Mouse (Mus musculus): ENCODE data around the gene Rab3gap2. TPM values are rescaled to one million over a fixed set of nuclear protein-coding genes. Genes with fewer than 3 reads are reported as not detected.
"Not testable (repeated sequence)": the region's sequence is repeated elsewhere in the genome, so short reads cannot be mapped to it uniquely, and the experiment has no call there.

Rab3gap2 gene
- total RNA-seq, 1 experiment: 38.8 TPM

GRCm38 (mm10) chr1:185315846-185316568, 112.1 kb downstream of the Rab3gap2 start:
- DNase-seq (ENCODE audit: low read depth, low spot score): no peak
- Histone ChIP-seq H3K27ac (ENCODE audit: insufficient read depth, low read depth, low read length, poor library complexity, severe bottlenecking) (no peak overlapping the region), H3K36me3 (ENCODE audit: control insufficient read depth, insufficient read depth, low read length, poor library complexity, severe bottlenecking) (peaks cover 19% of the 10 kb centered on the region), H3K4me3 (ENCODE audit: insufficient read depth in 1 of 2, low read depth in 1 of 2, low read length in 2 of 2, poor library complexity in 1 of 2, severe bottlenecking in 1 of 2) (no peak overlapping the region), H3K9ac (ENCODE audit: insufficient read depth, low read depth, low read length, poor library complexity, severe bottlenecking) (no peak overlapping the region), H3K4me1 (ENCODE audit: control insufficient read depth in 2 of 2, insufficient read depth in 2 of 2, low read length in 2 of 2, poor library complexity in 1 of 2) (no peaks in the 10 kb centered on the region), H3K9me3 (ENCODE audit: control insufficient read depth, insufficient read depth, low read depth, low read length) (no peaks in the 10 kb centered on the region)
- no peak for TF ChIP-seq ZC3H11A (IDR thresholded peaks at IDR 0.05; ENCODE audit: borderline replicate concordance, low read depth, low read length)
- no peak for TF ChIP-seq ZNF384 (IDR thresholded peaks at IDR 0.05; ENCODE audit: low read depth, low read length)
- no peak for TF ChIP-seq CHD2 (IDR thresholded peaks at IDR 0.05; ENCODE audit: low read depth, low read length)
- TF ChIP-seq MAFK (IDR thresholded peaks at IDR 0.05; ENCODE audit: insufficient read depth, low read depth, low read length): no peak
- TF ChIP-seq HCFC1 (IDR thresholded peaks at IDR 0.05; ENCODE audit: borderline replicate concordance, insufficient read depth, low read length): no peak
- in situ Hi-C loops (cut with MboI; ENCODE audit: low sequenced_read_pairs in 2 of 2, unreplicated experiment in 2 of 2): no loop called here

- H3K9me3 ChIP-seq (ENCODE audit: control insufficient read depth, insufficient read depth, low read depth, low read length); H3K27ac ChIP-seq (ENCODE audit: insufficient read depth, low read depth, low read length, poor library complexity, severe bottlenecking); DNase-seq (ENCODE audit: low read depth, low spot score); H3K4me1 ChIP-seq (ENCODE audit: control insufficient read depth in 2 of 2, insufficient read depth in 2 of 2, low read length in 2 of 2, poor library complexity in 1 of 2); H3K9ac ChIP-seq (ENCODE audit: insufficient read depth, low read depth, low read length, poor library complexity, severe bottlenecking); in situ Hi-C loops (cut with MboI; ENCODE audit: low sequenced_read_pairs in 2 of 2, unreplicated experiment in 2 of 2): not testable (repeated sequence)
- peak overlapping the region in 1 of 2 experiments; percentile 87; a peak in 2 of 4 replicates for H3K4me3 ChIP-seq (ENCODE audit: insufficient read depth in 1 of 2, low read depth in 1 of 2, low read length in 2 of 2, poor library complexity in 1 of 2, severe bottlenecking in 1 of 2)
- H3K36me3 ChIP-seq (ENCODE audit: control insufficient read depth, insufficient read depth, low read length, poor library complexity, severe bottlenecking): peaks cover 25% of the 10 kb centered on the region
These were observed 123.9 kb downstream of the Rab3gap2 start for GRCm38 (mm10) chr1:185327754-185328345.

DNA sequence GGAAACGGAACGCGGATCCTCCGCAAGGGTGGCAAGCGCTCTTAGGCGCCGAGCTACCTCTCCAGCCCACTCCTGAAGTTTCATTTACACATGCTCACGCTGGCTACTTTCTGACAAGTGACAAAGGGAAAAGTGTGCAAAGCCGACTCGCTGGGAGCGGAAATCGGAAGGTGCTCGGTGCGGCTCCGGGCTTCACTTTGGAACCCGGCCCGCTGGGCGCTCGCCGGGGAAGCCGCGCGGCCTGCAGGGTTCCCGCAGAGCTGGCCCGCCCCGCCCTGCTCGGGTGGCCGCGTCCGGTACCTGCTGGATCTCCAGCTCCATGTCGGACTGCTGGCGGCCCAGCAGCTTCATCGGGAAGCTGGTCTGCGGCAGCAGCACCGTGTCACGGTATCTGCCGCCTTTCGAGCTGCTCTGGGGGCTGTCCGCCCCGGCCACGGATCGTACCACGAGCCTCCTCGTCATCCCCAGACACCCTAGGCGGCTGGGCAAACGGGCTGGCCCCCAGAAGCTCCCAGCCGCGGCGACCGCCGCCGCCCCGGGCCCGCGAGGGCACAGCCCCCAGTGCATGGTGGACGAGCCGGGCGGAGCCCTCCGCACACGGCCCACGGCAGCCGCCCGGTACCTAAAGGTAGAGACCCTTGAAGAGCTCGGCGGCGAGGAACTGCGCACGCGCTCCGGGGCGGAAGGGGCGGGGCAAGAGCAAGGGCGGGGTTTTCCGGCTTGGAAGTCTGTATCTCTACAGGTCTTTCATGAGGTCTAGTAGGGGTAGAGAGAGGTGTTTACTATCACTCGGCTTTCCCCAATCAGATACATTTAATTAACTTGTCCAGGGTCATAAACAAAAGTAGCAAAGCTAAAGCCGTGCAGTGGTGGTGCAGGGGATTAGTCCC, 125.0 kb downstream of the Rab3gap2 start, which contains the start of gene Iars2:
Iars2 (minus strand) TSS at position 676 of the 890 bp plus-strand sequence.
- H3K36me3 ChIP-seq (ENCODE audit: control insufficient read depth, insufficient read depth, low read length, poor library complexity, severe bottlenecking): peaks cover 19% of the 10 kb centered on the region
- TF ChIP-seq ZC3H11A (IDR thresholded peaks at IDR 0.05; ENCODE audit: borderline replicate concordance, low read depth, low read length) (no peak), ZNF384 (IDR thresholded peaks at IDR 0.05; ENCODE audit: low read depth, low read length) (no peak)
- peak within 1 kb of the TSS; percentile 93 for H3K9ac ChIP-seq (ENCODE audit: insufficient read depth, low read depth, low read length, poor library complexity, severe bottlenecking)
- H3K9me3 ChIP-seq (ENCODE audit: control insufficient read depth, insufficient read depth, low read depth, low read length): no peaks in the 10 kb centered on the region
- H3K27ac ChIP-seq (ENCODE audit: insufficient read depth, low read depth, low read length, poor library complexity, severe bottlenecking): peak within 1 kb of the TSS; percentile 88
- in situ Hi-C loops (cut with MboI; ENCODE audit: low sequenced_read_pairs in 2 of 2, unreplicated experiment in 2 of 2): no loop called here
- peak; percentile 81 for DNase-seq (ENCODE audit: low read depth, low spot score)
- peak within 1 kb of the TSS; percentile 87 to 97 for H3K4me3 ChIP-seq (ENCODE audit: insufficient read depth in 1 of 2, low read depth in 1 of 2, low read length in 2 of 2, poor library complexity in 1 of 2, severe bottlenecking in 1 of 2)
- H3K4me1 ChIP-seq (ENCODE audit: control insufficient read depth in 2 of 2, insufficient read depth in 2 of 2, low read length in 2 of 2, poor library complexity in 1 of 2): peaks cover 0 to 4% of the 10 kb centered on the region in 2 experiments; a peak in 2 of 4 replicates

DNA sequence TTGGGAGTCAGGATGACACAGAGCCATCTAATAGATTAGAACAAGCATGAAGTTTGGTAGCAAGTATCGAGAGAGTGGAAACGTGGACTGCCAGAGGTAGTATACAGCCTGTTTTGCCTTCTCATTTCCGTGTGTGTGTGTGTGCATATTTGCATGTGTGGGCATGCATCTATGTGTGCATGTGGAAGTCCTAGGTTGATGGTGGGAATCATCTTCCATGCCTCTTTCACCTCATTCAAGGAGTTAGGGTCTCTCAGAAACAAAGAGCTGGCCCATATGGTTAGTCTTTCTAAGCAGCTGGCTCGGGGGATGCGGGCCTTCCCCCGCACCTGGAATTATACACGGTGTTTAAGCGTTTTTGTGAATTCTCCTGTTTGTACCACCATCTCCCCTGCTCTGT, 125.9 kb downstream of the Rab3gap2 start:
- H3K4me3 ChIP-seq (ENCODE audit: insufficient read depth in 1 of 2, low read depth in 1 of 2, low read length in 2 of 2, poor library complexity in 1 of 2, severe bottlenecking in 1 of 2): peak overlapping the region; percentile 87 to 97
- no peaks in the 10 kb centered on the region for H3K9me3 ChIP-seq (ENCODE audit: control insufficient read depth, insufficient read depth, low read depth, low read length)
- no peak overlapping the region; the same call in 1 of the 2 replicates for H3K27ac ChIP-seq (ENCODE audit: insufficient read depth, low read depth, low read length, poor library complexity, severe bottlenecking)
- DNase-seq (ENCODE audit: low read depth, low spot score): no peak
- in situ Hi-C loops (cut with MboI; ENCODE audit: low sequenced_read_pairs in 2 of 2, unreplicated experiment in 2 of 2): no loop called here
- peaks cover 0 to 5% of the 10 kb centered on the region in 2 experiments; a peak in 2 of 4 replicates for H3K4me1 ChIP-seq (ENCODE audit: control insufficient read depth in 2 of 2, insufficient read depth in 2 of 2, low read length in 2 of 2, poor library complexity in 1 of 2)
- peaks cover 16% of the 10 kb centered on the region for H3K36me3 ChIP-seq (ENCODE audit: control insufficient read depth, insufficient read depth, low read length, poor library complexity, severe bottlenecking)
- no peak for TF ChIP-seq HCFC1 (IDR thresholded peaks at IDR 0.05; ENCODE audit: borderline replicate concordance, insufficient read depth, low read length)
- no peak for TF ChIP-seq ZC3H11A (IDR thresholded peaks at IDR 0.05; ENCODE audit: borderline replicate concordance, low read depth, low read length)
- TF ChIP-seq CHD2 (IDR thresholded peaks at IDR 0.05; ENCODE audit: low read depth, low read length): no peak
- TF ChIP-seq ZNF384 (IDR thresholded peaks at IDR 0.05; ENCODE audit: low read depth, low read length): no peak
- TF ChIP-seq MAFK (IDR thresholded peaks at IDR 0.05; ENCODE audit: insufficient read depth, low read depth, low read length): no peak
- peak overlapping the region; percentile 89; the same call in 1 of the 2 replicates for H3K9ac ChIP-seq (ENCODE audit: insufficient read depth, low read depth, low read length, poor library complexity, severe bottlenecking)

Measured in ES-E14 (cell line).